Mouse (Mus musculus): ENCODE data around the gene Ajap1. TPM values are rescaled to one million over a fixed set of nuclear protein-coding genes. Genes with fewer than 3 reads are reported as not detected.

Gene Ajap1
- total and polyA plus RNA-seq, 3 experiments = not detected

DNA sequence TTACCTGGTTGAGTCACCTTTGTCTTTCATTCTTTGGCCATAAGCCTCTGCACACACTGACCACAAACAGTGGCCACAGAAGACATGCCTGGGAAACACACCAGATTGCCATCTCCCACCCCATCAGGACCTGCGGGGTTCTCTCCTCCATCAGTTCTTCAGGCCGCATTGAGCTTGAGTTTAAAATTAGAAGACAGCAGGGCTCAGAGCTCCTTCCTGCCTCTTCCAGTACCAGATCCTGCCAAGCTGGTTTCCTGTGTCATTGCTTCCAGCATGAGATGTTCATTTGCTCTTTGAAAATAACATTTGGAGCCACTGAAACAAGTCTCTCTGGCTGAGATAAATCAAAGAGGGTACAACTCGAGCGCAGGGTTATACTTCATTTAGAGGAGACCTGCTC lies 126.4 kb downstream of the Ajap1 start:
- H3K4me1 ChIP-seq (ENCODE audit: control insufficient read depth in 1 of 2, insufficient read depth in 2 of 2, low read length in 2 of 2) = no peaks in the 10 kb centered on the region
- H3K79me2 ChIP-seq (ENCODE audit: control insufficient read depth, insufficient read depth, low read length, poor library complexity) = no peaks in the 10 kb centered on the region
- no peak overlapping the region for H3K27ac ChIP-seq (ENCODE audit: control insufficient read depth, low read depth, low read length)
- no peaks in the 10 kb centered on the region for H3K27me3 ChIP-seq (ENCODE audit: control insufficient read depth in 1 of 2, insufficient read depth in 2 of 2, low read length in 2 of 2)
- TF ChIP-seq EP300 (IDR thresholded peaks at IDR 0.05; ENCODE audit: low read depth in 1 of 2, low read length in 2 of 2) = no peak
- H3K4me3 ChIP-seq (ENCODE audit: control insufficient read depth in 1 of 2, insufficient read depth in 1 of 2, low read depth in 2 of 2, low read length in 2 of 2) = no peak overlapping the region
- no peaks in the 10 kb centered on the region for H3K9me3 ChIP-seq (replicated peaks; ENCODE audit: insufficient read depth, low read length)
- no peaks in the 10 kb centered on the region for H3K36me3 ChIP-seq (ENCODE audit: control insufficient read depth in 1 of 2, insufficient read depth in 2 of 2, low read length in 2 of 2)
- no peak overlapping the region for H3K9ac ChIP-seq (ENCODE audit: control insufficient read depth, low read depth, low read length, poor library complexity, severe bottlenecking)
- no peak for DNase-seq (ENCODE audit: low read depth, low spot score)

DNA sequence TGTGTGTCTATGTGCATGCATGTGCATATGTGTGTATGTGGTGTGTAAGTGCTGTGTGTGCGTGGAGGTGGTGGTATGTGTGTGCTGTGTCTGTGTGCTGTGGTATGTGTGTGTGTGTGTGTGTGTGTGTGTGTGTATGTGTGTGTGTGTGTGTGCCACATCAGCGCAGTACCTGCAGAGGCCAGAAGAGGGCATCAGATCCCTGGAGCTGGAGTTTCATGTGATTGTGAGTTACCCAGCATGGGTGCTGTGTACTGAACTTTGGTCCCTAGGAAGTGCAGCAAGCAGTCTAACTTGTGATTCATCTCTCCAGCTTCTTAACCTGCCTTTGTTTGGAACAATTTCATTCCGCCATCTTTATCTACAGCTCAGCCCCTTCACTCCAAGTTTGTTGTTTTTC lies 137.6 kb downstream of the Ajap1 start:
- Histone ChIP-seq H3K4me1 (ENCODE audit: control insufficient read depth in 1 of 2, insufficient read depth in 2 of 2, low read length in 2 of 2) (no peaks in the 10 kb centered on the region), H3K4me3 (ENCODE audit: control insufficient read depth in 1 of 2, insufficient read depth in 1 of 2, low read depth in 2 of 2, low read length in 2 of 2) (no peak overlapping the region), H3K79me2 (ENCODE audit: control insufficient read depth, insufficient read depth, low read length, poor library complexity) (no peaks in the 10 kb centered on the region), H3K27me3 (ENCODE audit: control insufficient read depth in 1 of 2, insufficient read depth in 2 of 2, low read length in 2 of 2) (no peaks in the 10 kb centered on the region), H3K9ac (ENCODE audit: control insufficient read depth, low read depth, low read length, poor library complexity, severe bottlenecking) (no peak overlapping the region), H3K9me3 (replicated peaks; ENCODE audit: insufficient read depth, low read length) (no peaks in the 10 kb centered on the region), H3K27ac (ENCODE audit: control insufficient read depth, low read depth, low read length) (no peak overlapping the region), H3K36me3 (ENCODE audit: control insufficient read depth in 1 of 2, insufficient read depth in 2 of 2, low read length in 2 of 2) (no peaks in the 10 kb centered on the region)
- no peak for TF ChIP-seq RCOR1 (IDR thresholded peaks at IDR 0.05; ENCODE audit: low read depth, low read length)
- TF ChIP-seq CTCF (IDR thresholded peaks at IDR 0.05 in 2 of 3, conservative IDR thresholded peaks at IDR 0.05 in 1 of 3; ENCODE audit: control insufficient read depth in 1 of 3, insufficient read depth in 1 of 3, low read depth in 2 of 3, low read length in 3 of 3, poor library complexity in 1 of 3, severe bottlenecking in 1 of 3) = peak in 2 of 3 experiments; percentile 27 to 29; a peak in 1 of 6 replicates
- no peak for TF ChIP-seq ZNF384 (IDR thresholded peaks at IDR 0.05; ENCODE audit: low read depth, low read length)
- no peak for TF ChIP-seq GABPA (IDR thresholded peaks at IDR 0.05; ENCODE audit: low read depth, low read length)
- TF ChIP-seq MAX (IDR thresholded peaks at IDR 0.05; ENCODE audit: low read length) = no peak
- peak; percentile 2 for DNase-seq (ENCODE audit: low read depth, low spot score)

- TF ChIP-seq ZC3H11A (IDR thresholded peaks at IDR 0.05; ENCODE audit: low read depth, low read length) = no peak
- no peak for TF ChIP-seq ETS1 (IDR thresholded peaks at IDR 0.05; ENCODE audit: low read depth, low read length)
- no peak for TF ChIP-seq RCOR1 (IDR thresholded peaks at IDR 0.05; ENCODE audit: low read depth, low read length)
- TF ChIP-seq TCF12 (IDR thresholded peaks at IDR 0.05; ENCODE audit: low read depth, low read length) = no peak
- no peak for TF ChIP-seq ZNF384 (IDR thresholded peaks at IDR 0.05; ENCODE audit: low read depth, low read length)
- TF ChIP-seq E2F4 (IDR thresholded peaks at IDR 0.05; ENCODE audit: borderline replicate concordance, low read depth, low read length) = no peak
- TF ChIP-seq RAD21 (IDR thresholded peaks at IDR 0.05; ENCODE audit: low read depth, low read length) = no peak
- TF ChIP-seq KAT2A (conservative IDR thresholded peaks at IDR 0.05; ENCODE audit: low read depth, low read length) = no peak
- TF ChIP-seq BHLHE40 (IDR thresholded peaks at IDR 0.05; ENCODE audit: borderline replicate concordance, low read depth, low read length) = no peak
- no peak for TF ChIP-seq POLR2AphosphoS2 (IDR thresholded peaks at IDR 0.05; ENCODE audit: low read length)
- TF ChIP-seq GATA1 (IDR thresholded peaks at IDR 0.05; ENCODE audit: low read depth, low read length) = no peak
- TF ChIP-seq TAL1 (IDR thresholded peaks at IDR 0.05; ENCODE audit: low read length) = no peak
- TF ChIP-seq USF2 (IDR thresholded peaks at IDR 0.05; ENCODE audit: borderline replicate concordance in 1 of 2, insufficient read depth in 1 of 2, low read depth in 1 of 2, low read length in 2 of 2) = no peak
- no peak for TF ChIP-seq SIN3A (IDR thresholded peaks at IDR 0.05; ENCODE audit: low read length)
- no peak for TF ChIP-seq MAX (IDR thresholded peaks at IDR 0.05; ENCODE audit: low read length)
- no peak for TF ChIP-seq CTCF (IDR thresholded peaks at IDR 0.05 in 2 of 3, conservative IDR thresholded peaks at IDR 0.05 in 1 of 3; ENCODE audit: control insufficient read depth in 1 of 3, insufficient read depth in 1 of 3, low read depth in 2 of 3, low read length in 3 of 3, poor library complexity in 1 of 3, severe bottlenecking in 1 of 3)
- TF ChIP-seq MAFK (IDR thresholded peaks at IDR 0.05; ENCODE audit: borderline replicate concordance, low read depth, low read length) = no peak
- no peak for TF ChIP-seq CHD2 (IDR thresholded peaks at IDR 0.05; ENCODE audit: low read length)
- TF ChIP-seq TBP (IDR thresholded peaks at IDR 0.05; ENCODE audit: low read depth, low read length) = no peak
- TF ChIP-seq MAZ (IDR thresholded peaks at IDR 0.05; ENCODE audit: low read depth, low read length) = no peak
- Histone ChIP-seq H3K9me3 (replicated peaks; ENCODE audit: insufficient read depth, low read length) (no peaks in the 10 kb centered on the region), H3K36me3 (ENCODE audit: control insufficient read depth in 1 of 2, insufficient read depth in 2 of 2, low read length in 2 of 2) (no peaks in the 10 kb centered on the region)
Observed at GRCm38 (mm10) chr4:153340887-153341286, 141.7 kb downstream of the Ajap1 start.

More at GRCm38 (mm10) chr4:153340887-153341286, 141.7 kb downstream of the Ajap1 start:
- DNase-seq (ENCODE audit: low read depth, low spot score) = no peak
- H3K9ac ChIP-seq (ENCODE audit: control insufficient read depth, low read depth, low read length, poor library complexity, severe bottlenecking) = no peak overlapping the region
- no peak overlapping the region for H3K27ac ChIP-seq (ENCODE audit: control insufficient read depth, low read depth, low read length)
- no peaks in the 10 kb centered on the region for H3K27me3 ChIP-seq (ENCODE audit: control insufficient read depth in 1 of 2, insufficient read depth in 2 of 2, low read length in 2 of 2)
- no peaks in the 10 kb centered on the region for H3K4me1 ChIP-seq (ENCODE audit: control insufficient read depth in 1 of 2, insufficient read depth in 2 of 2, low read length in 2 of 2)
- no peaks in the 10 kb centered on the region for H3K79me2 ChIP-seq (ENCODE audit: control insufficient read depth, insufficient read depth, low read length, poor library complexity)
- no peak overlapping the region for H3K4me3 ChIP-seq (ENCODE audit: control insufficient read depth in 1 of 2, insufficient read depth in 1 of 2, low read depth in 2 of 2, low read length in 2 of 2)
